Mouse (Mus musculus) cortical plate, adult 2 months (tissue): Measurements from ENCODE around the gene Slc36a3.

ENCODE experiments used
- CTCF ChIP-seq: fragments of 200-500 bp; IDR thresholded peaks from 2 replicates; pipeline ENCODE4 v1.5.1; 2011; ENCODE audit warnings: mild to moderate bottlenecking, control low read depth, low read length; ENCODE audit not compliant: insufficient read depth; ENCODE audit errors: extremely low read depth
- POLR2A ChIP-seq: fragments of 200-500 bp; IDR thresholded peaks from 2 replicates; pipeline ENCODE4 v1.6.1; 2011; ENCODE audit warnings: mild to moderate bottlenecking, low read length, control low read depth; ENCODE audit not compliant: insufficient read depth; ENCODE audit errors: extremely low read depth

DNA sequence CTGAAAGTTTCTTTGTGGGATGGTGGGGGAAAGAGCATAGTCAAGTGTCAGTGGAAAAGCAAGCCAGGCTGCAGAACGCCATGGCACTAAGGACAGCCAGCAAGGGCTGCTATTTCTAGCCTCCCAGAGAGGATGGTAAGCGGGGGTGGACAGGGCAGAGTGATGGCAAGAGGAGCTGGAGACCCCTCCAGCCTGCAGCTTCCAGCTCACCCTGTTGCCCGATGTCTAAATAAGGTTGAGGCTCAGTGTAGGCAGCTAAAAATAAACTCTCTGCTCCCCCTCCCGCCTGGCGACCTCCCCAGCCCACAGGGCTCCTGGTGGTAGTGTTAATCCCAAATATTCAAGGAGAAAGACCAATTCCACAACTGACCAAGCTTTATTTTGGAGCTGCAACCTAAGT is 66.1 kb downstream of the Slc36a3 start:
- TF ChIP-seq CTCF (no peak), POLR2A (no peak)
